Mouse (Mus musculus) CH12.LX (cell line): ENCODE results near the gene Clint1.

ENCODE experiments used
- CHD2 ChIP-seq: IDR thresholded peaks from 2 replicates; pipeline ENCODE4 v1.6.1; 2011; ENCODE audit warnings: low read length, improper control_type of control experiment
- CTCF ChIP-seq, 2 experiments: IDR thresholded peaks in 1 of 2; conservative IDR thresholded peaks in 1 of 2; 2 replicates each; pipeline ENCODE4 v1.5.1; 2011 to 2012; ENCODE audit warnings: low read depth in 2 of 2, low read length in 2 of 2, improper control_type of control experiment in 1 of 2, inconsistent platforms in 1 of 2, mild to moderate bottlenecking in 1 of 2, moderate library complexity in 1 of 2
- E2F4 ChIP-seq: IDR thresholded peaks from 2 replicates; pipeline ENCODE4 v1.6.1; 2011; ENCODE audit warnings: low read depth, low read length, improper control_type of control experiment; ENCODE audit not compliant: insufficient replicate concordance
- ELF1 ChIP-seq: IDR thresholded peaks from 2 replicates; pipeline ENCODE4 v1.6.1; 2014; ENCODE audit warnings: low read depth, mild to moderate bottlenecking, inconsistent platforms, low read length, improper control_type of control experiment
- EP300 ChIP-seq: IDR thresholded peaks from 2 replicates; pipeline ENCODE4 v1.6.1; 2011; ENCODE audit warnings: low read length, improper control_type of control experiment
- ETS1 ChIP-seq: conservative IDR thresholded peaks from 2 replicates; pipeline ENCODE4 v1.6.1; 2012; ENCODE audit warnings: low read depth, mild to moderate bottlenecking, inconsistent platforms, low read length, improper control_type of control experiment, moderate library complexity
- MAFK ChIP-seq: IDR thresholded peaks from 2 replicates; pipeline ENCODE4 v1.6.1; 2011; ENCODE audit warnings: low read length, improper control_type of control experiment; ENCODE audit not compliant: insufficient replicate concordance
- NRF1 ChIP-seq: IDR thresholded peaks from 2 replicates; pipeline ENCODE4 v1.6.1; 2014; ENCODE audit warnings: low read depth, mild to moderate bottlenecking, inconsistent platforms, low read length, improper control_type of control experiment, moderate library complexity
- POLR2A ChIP-seq: IDR thresholded peaks from 2 replicates; pipeline ENCODE4 v1.6.1; 2011; ENCODE audit warnings: low read depth, mild to moderate bottlenecking, improper control_type of control experiment, low read length
- RCOR1 ChIP-seq: conservative IDR thresholded peaks from 2 replicates; pipeline ENCODE4 v1.6.1; 2012; ENCODE audit warnings: low read depth, mild to moderate bottlenecking, inconsistent platforms, low read length, improper control_type of control experiment
- ZC3H11A ChIP-seq: IDR thresholded peaks from 2 replicates; pipeline ENCODE4 v1.6.1; 2012; ENCODE audit warnings: low read depth, mild to moderate bottlenecking, inconsistent platforms, low read length, improper control_type of control experiment
- ZNF384 ChIP-seq: IDR thresholded peaks from 2 replicates; pipeline ENCODE4 v1.6.1; 2012; ENCODE audit warnings: low read depth, low read length, improper control_type of control experiment, inconsistent platforms

- TF ChIP-seq POLR2A (no peak), E2F4 (no peak), CTCF (conservative IDR thresholded peaks at IDR 0.05 in 1 of 2, IDR thresholded peaks at IDR 0.05 in 1 of 2; ENCODE audit: low read depth in 2 of 2, low read length in 2 of 2) (no peak), ZC3H11A (no peak), ZNF384 (no peak), CHD2 (no peak), RCOR1 (no peak), ETS1 (no peak), NRF1 (no peak), EP300 (no peak), ELF1 (no peak), MAFK (no peak)
Observed at GRCm38 (mm10) chr11:45837257-45837817, 14.5 kb upstream of the Clint1 start.
